Mouse (Mus musculus) heart, adult 11 months (tissue): ENCODE measurements around the gene Synj2bp.
"Not testable (repeated sequence)": the region's sequence is repeated elsewhere in the genome, so short reads cannot be mapped to it uniquely, and the experiment has no call there.

Experiments
- DNase-seq: peaks from one replicate; pipeline ENCODE4 v3.0.0; 2022

Gene Synj2bp

GRCm38 (mm10) chr12:81532316-81533028, at the start of gene Synj2bp, which contains the start of gene Gm20498:
TSS of gene Synj2bp (minus strand) at chr12:81532911.
TSS of gene Gm20498 (minus strand) at chr12:81532905.
- DNase-seq, result peak; percentile 98

GRCm38 (mm10) chr12:81568374-81568773, 35.7 kb upstream of the Synj2bp start, which contains the start of gene Adam21:
TSS of gene Adam21 (minus strand) at chr12:81568474.
- DNase-seq, result no peak

GRCm38 (mm10) chr12:81567931-81568330, 35.2 kb upstream of the Synj2bp start:
- DNase-seq, result no peak

GRCm38 (mm10) chr12:81564173-81564572, 31.5 kb upstream of the Synj2bp start:
- DNase-seq, result no peak

- peak; percentile 64 for DNase-seq
Measured at GRCm38 (mm10) chr12:81549286-81549685, 16.6 kb upstream of the Synj2bp start.

- peak; percentile 57 for DNase-seq
Measured at GRCm38 (mm10) chr12:81547163-81547562, 14.5 kb upstream of the Synj2bp start.

- DNase-seq, result no peak
Measured at GRCm38 (mm10) chr12:81533029-81533419, 313 bp upstream of the Synj2bp start.

- DNase-seq, result not testable (repeated sequence)
Measured at GRCm38 (mm10) chr12:81530587-81530986, 2.1 kb downstream of the Synj2bp start.

- peak; percentile 74 for DNase-seq
Measured at GRCm38 (mm10) chr12:81496906-81497305, 35.8 kb downstream of the Synj2bp start.

GRCm38 (mm10) chr12:81490491-81490890, 42.2 kb downstream of the Synj2bp start:
- no peak for DNase-seq

- peak; percentile 89 for DNase-seq
Measured at GRCm38 (mm10) chr12:81485311-81485710, 47.4 kb downstream of the Synj2bp start.

GRCm38 (mm10) chr12:81484727-81485191, 48.0 kb downstream of the Synj2bp start, which contains the start of gene Cox16:
TSS of gene Cox16 (minus strand) at chr12:81485127.
- DNase-seq, result peak; percentile 99

- no peak for DNase-seq
Measured at GRCm38 (mm10) chr12:81484212-81484611, 48.5 kb downstream of the Synj2bp start.

GRCm38 (mm10) chr12:81483656-81484055, 49.1 kb downstream of the Synj2bp start:
- DNase-seq, result no peak

GRCm38 (mm10) chr12:81459051-81459450, 73.7 kb downstream of the Synj2bp start:
- DNase-seq, result not testable (repeated sequence)
